Mouse (Mus musculus) large intestine, adult 2 months (tissue): Measurements from ENCODE around the gene Srp9. TPM values are rescaled to one million over a fixed set of nuclear protein-coding genes. Genes with fewer than 3 reads are reported as not detected.

Experiments
- DNase-seq: peaks from one replicate; pipeline ENCODE4 v3.0.0-alpha.2; 2012; ENCODE audit warnings: low read depth, low spot score
- WGBS: fragments of 180-500 bp; shearing (Covaris S2); methylation state at CpG from one replicate; pipeline ENCODE4 v1.1.7; 2018; 5-methylcytosine and 5-hydroxymethylcytosine counted together
- polyA plus RNA-seq: library from polyadenylated mRNA; depleted of rRNA; stranded (reverse); fragments of >200 nt; gene quantifications from 2 replicates; pipeline ENCODE4 v1.2.3, GENCODE M21; 2012; rRNA removed

The Srp9 gene
- 36.9 and 38.0 TPM in 2 replicates for polyA plus RNA-seq

DNA sequence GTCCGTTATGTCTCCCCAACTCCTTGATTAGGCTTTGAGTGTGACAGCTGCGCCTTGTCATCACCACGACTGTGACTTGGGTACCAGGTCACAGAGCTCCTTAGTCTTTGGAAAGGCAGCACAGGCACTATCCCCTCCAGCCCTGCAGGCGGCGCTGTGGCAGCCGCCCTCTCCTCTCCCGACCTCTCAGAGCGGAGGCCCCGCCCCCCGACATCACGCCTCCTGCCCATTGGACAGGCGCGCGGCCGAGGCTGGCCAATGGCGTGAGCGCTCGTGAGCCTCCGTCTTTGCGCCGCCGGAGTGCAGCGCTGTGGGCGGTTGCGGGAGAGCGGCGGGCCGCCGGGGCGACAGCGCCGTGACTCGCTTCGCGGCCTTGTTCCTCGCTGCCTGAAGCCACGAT is at the start of gene Srp9:
Gene Srp9 (plus strand): TSS at position 232 of the 400 bp plus-strand sequence.
- WGBS = under 1% methylated on average over 37 of the region's 37 CpGs
- peak; percentile 83 for DNase-seq

DNA sequence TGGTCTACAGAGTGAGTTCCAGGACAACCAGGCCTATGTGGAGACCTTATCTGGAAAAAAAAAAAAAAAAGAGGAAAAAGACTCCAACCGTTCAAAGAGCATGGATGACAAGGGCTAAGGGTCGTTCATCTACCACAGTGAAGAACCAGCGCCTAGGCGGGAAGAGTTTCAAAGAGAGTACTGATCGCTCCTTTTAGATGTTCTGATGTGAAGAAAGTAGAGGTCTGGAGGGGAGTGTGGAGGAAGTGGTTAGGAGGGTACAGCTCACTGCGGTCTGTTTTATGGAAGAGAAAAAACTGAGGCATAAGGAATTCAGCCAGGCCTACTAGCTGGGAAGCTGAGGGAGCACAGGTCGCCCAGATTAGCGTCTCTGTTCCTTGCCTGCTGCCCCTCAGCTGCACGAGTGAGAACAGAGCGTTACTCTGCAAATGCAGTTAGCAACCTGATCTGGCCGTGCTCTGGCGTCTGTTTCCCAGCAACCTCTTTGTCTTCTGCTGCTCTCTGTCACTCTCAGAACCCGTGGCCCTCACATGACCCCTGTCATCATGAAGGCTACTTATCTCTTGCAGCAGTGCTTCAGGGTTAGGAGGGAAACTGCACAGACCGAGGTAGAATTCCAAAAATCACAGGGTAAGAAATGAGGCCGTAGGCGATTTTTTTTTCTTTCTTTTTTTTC is 42.7 kb upstream of the Srp9 start:
- WGBS = 55% methylated on average over 16 of the region's 16 CpGs
- no peak for DNase-seq

DNA sequence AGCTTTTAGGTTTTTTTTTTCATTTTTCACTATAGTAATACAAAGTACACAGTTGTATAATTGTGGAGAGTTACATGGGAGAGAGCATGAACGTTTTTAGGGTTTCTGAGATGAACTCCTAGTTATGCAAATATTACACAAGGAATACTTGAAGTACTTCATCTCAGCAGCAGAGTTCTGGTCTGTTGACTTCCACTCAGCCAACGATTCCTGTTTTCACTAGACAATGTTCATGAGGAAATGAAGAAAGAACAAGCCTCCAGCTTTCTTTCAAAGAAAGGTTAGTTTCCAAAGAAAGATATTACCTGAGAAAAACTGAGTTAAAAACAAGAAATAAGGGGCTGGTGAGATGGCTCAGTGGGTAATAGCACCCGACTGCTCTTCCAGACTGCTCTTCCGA is 41.1 kb upstream of the Srp9 start:
- WGBS = 66% methylated on average over 4 of the region's 4 CpGs
- DNase-seq = no peak

DNA sequence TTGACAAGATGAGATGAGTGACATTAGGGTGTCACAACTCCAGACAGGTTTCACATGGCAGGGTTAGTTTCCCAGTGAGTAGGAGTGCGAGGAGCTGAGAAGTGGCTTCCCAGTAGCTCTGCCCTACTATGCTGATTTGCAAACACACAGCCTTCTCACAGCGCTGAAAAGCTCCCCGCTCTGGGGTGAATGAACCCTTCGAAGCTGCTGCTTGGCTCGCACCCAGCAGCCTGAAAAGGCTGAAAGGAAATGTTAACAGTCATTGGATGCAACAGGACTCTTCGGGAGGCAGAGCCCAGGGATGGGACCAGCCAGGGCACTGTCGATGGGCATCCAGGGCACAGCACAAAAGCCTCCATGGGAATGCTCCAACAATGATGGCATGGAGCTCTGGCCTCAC is 37.8 kb upstream of the Srp9 start:
- WGBS = 70% methylated on average over 7 of the region's 7 CpGs
- DNase-seq = no peak

DNA sequence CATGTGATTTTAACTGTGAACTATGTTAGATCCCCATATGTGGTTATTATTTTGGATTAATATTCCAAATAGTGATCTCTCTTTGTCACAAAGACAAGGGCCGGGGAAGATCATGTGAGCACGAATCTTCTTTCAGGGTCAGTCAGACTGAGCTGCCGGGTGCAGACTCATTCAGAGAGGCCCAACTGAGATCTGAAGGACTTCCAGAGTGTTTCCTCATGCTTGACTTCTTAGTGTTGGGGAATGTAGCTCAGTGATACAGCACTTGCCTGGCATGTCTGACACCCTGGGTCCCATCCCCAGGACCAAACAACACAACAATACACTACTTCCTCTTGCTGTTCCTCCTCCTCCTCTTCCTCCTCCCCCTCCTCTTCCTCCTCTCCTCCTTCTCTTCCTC is 37.2 kb upstream of the Srp9 start:
- WGBS = 91% methylated on average over 3 of the region's 3 CpGs
- no peak for DNase-seq

DNA sequence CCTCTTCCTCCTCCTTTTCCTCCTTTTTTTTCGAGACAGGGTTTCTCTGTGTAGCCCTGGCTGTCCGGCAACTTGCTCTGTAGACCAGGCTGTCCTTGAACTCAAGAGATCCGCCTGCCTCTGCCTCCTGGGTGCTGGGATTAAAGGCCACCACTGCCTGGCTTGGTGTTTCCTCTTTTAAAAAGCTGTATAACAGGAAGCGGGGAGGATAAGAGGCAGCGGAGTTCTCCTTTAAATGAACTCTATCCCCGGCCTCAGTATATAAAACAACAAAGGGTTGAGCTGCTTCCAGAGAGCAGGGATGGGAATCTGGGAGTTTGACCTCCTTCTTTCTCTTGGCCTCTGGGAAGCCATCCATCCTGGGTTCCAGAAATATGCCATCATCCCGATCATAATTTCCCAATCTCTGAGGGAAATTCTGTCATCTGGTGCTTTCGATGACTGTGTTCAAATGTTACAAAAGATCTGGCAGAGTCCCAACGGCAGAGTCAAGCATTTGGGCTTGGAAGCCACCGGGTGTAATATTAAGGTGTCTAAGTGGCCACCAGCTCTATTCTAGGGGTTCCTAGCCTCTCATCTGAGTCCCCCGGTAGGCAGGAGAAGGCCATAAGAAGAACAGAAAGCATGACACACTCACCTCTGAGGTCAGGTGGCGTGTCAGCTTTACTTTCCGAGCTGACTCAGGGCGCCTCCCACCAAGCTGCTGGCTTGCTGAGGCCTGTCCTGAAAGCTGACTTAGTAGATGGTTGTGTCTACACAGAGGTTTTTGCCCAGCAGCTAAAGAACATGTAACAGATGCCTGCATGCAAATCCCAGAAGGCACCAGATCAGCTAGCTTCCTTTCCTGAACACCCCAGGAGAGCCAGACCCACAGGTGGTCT is 36.5 kb upstream of the Srp9 start:
- DNase-seq = no peak
- WGBS = 82% methylated on average over 14 of the region's 14 CpGs

DNA sequence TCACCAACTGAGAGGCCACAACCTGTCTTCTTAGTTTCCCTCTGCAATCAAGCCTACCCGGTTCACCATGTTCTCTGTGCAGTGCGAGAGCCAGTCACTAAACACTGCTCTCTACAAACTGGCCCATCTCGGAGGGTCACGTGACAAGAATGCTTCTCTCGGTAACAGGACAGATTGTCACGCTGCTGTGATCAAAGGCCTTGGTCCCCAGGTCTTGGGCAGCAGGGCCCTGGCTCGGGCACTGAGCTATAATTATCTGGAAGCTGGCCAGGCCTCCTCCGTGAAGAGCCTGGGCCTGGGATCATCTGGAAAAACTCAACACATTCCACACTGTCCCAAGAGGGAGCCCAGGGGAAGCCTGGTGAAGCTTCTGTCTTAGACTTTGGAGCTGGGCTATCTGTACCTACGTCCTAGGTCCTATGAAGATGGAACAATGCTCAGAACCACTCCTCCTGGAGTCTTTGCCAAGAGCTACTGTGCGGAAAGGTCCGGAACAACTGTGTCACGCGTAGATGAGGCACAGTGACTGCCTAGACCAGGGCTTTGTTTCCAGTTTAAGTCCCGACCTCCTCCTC is 35.6 kb upstream of the Srp9 start:
- 36% methylated on average over 14 of the region's 14 CpGs for WGBS

DNA sequence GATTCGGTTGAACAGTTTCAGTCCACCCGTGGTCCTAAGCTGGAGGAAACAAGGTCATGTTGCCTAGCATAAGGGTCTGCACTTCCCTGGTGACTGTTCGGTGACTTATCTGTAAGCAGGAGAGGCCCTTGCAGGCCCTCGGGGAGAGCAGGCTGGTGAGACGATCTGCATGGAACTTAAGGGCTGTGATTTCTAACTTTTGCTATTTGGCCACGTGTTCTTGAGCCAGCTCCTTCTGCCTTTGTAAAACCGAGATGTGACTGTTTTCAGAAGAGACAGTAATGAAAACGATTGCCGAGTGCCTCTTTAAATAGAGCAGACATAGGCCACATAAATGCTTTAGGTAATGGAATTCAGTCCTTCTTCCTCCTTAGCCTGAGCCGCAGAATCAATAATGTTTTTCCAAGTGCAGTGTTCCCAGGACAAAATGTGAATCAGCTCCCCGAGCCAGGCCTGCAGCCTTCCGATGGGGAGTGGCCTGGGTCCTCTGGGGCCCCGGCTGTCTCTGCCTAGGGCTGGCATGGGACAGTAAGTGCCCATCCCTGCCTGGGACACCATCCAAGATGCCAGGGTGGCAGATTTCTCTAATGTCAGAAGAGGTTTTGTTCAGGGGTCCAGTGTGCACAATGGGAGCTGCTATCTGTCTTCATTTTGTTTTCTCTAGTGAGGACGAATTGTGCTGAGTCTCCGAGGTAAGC is 34.8 kb upstream of the Srp9 start:
- WGBS = 36% methylated on average over 15 of the region's 15 CpGs
- DNase-seq = no peak

More for the DNA sequence above, 35.6 kb upstream of the Srp9 start:
- no peak for DNase-seq

DNA sequence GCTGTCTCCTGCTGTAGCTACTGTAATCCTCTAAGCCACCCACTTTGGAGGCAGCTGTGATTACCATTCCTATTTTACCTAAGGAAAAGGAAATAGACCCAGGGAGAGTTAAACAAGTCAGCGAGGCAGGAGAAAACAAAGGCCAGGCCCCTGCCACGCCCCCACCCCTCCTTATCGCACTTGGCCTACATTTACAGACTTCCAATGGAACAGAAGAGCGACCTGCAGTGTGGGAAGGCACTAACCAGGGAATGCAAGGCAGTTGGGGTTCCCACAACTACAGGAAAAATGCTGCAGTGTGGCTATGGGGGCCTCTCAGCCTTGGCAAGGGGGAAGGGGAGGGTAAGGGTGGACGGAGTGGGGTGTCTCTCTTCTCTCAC is 34.2 kb upstream of the Srp9 start:
- DNase-seq = no peak
- 30% methylated on average over 5 of the region's 5 CpGs for WGBS

DNA sequence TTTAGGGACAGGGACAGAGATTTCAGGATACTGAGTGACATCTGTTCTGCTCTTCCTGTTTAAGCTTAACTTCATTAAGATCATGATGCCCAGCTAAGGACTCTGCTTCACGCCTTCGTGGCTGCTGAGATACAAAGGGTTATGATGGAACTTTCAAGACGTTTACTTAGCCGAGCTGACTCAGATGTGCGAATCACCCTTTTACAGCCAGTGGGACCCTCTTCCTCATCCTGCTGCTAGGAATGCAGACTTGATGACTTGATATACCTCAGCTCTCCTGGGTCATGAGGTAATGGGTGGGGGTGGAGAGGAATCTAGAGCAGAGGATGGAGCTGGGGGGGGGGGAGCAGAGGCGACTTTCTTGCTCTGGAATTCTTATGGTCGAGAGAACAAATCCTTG is 33.3 kb upstream of the Srp9 start:
- no peak for DNase-seq
- 32% methylated on average over 7 of the region's 7 CpGs for WGBS

DNA sequence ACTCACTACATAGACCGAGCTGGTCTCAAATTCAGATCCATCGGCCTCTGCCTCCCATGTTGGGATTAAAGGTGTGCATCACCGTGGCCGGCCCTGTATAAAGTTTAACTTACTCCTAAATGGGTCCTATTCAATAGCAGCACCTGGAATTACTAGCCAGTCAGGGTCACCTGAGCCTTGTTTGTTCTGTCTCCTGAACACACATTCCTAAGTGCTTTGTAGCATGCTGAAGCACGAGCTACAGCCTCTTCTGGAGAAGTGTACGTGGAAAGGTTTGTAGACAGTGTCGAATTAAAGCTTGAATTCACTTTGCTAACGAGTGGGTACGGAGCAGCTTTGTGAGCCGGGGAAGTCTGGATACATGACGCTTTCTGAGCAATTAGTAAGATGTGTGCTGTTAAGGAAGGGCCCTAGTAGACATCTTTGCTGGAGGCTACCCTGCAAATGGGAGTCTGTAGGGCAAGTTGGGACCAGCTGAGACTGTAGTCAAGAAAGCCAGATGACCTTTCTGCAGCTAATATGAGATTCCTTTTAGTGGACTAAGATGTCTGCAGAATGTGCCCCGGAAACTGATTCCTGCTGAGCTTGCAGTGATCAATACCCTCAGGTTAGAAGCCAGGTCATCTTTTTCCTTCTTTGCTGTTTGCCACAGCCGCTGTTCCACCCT is 32.7 kb upstream of the Srp9 start:
- 37% methylated on average over 13 of the region's 13 CpGs for WGBS
- no peak for DNase-seq

DNA sequence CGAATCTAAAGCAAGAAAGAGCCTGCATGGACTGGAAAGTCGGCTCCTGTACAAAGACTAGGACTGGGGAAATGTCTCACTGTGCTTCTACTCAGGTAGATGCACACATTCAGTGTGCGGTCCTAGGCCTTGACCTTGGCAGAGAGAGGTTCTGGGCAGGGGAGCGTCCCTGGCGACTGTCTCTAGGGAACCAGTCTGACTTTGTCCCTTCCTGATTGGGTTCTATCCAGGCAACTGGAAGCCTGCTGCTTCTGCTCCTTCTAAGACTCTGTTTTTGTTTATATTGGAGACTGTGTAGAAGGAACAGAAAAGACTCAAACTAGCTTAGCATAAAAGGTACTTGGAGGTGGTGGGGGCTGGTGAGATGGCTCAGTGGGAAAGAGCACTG is 32.1 kb upstream of the Srp9 start:
- WGBS = 34% methylated on average over 5 of the region's 5 CpGs
- DNase-seq = no peak

DNA sequence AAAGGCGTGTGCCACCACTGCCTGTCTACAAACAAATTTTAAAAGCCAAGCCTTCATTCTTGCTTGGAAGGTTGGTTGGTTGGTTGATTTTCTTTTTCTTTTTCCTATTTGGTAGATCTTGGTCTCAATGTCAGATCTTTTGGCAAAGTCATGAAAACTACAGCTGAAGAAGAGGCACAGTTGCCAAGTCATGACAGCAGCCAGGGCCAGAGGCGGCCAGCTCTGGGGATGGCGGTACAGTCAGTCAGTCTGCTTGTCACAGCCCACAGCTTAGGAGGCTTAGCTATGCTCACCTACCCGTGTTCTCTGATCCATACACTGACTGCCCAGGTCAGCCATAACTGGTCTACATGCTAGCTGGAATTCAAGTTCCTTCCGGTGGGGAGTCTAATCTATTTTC is 31.1 kb upstream of the Srp9 start:
- no peak for DNase-seq
- WGBS = 92% methylated on average over 5 of the region's 5 CpGs

DNA sequence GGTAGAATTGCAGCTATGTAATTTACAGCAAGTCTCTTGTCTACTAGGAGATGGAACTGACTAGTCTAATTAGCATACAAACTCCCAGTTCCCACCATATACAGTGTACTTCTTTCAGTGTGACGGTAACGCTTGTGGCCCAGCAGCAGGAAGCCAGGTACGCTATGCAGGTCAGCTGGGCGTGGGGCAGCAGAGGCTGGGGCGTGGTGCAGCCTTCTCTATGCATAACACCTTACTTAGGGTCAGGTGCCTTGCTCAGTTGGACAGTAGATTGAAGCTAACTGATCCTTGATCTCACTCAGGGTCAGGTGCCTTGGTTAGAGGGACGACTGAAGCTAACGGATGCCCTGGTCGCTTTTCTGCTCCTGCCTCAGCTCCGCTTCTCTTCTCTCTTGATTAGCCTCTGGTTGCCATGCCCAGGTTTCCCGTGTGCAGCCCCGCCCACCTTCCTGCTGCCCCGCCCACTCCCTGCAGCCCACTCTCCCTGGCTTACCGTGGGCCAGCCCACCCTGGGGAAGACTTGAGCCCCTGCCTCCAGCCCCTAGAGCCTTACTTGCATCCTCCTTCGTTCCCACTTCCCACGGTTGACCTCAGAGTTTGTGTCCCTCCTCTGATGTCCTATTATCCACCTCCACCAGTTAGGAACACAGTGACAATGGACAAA is 29.9 kb upstream of the Srp9 start:
- 39% methylated on average over 15 of the region's 15 CpGs for WGBS
- DNase-seq = no peak

DNA sequence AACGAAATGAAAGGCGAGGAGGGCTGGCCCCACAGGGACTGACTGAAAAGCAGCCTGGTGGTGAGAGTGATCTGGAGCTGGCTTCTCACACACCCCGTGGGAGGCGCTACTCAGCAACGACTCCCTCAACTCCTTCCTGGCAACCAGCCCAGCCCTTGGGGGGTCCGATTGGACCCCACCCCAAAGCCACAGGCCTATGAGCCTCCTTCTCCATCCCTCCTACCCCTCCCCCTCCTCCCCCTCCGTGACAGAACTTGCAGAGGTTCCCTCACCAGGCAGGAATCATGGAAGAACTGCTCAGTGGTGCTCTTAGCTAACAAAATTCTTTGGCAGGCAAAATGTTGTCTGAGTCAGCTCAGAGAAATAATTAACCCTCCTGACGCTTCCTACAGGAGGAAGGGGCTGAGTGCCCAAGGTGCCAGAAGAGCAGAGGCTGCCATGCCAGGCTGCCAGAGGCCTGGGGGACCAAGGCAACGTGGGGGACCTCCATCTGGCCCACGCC is 29.2 kb upstream of the Srp9 start:
- DNase-seq = no peak
- 34% methylated on average over 10 of the region's 10 CpGs for WGBS

DNA sequence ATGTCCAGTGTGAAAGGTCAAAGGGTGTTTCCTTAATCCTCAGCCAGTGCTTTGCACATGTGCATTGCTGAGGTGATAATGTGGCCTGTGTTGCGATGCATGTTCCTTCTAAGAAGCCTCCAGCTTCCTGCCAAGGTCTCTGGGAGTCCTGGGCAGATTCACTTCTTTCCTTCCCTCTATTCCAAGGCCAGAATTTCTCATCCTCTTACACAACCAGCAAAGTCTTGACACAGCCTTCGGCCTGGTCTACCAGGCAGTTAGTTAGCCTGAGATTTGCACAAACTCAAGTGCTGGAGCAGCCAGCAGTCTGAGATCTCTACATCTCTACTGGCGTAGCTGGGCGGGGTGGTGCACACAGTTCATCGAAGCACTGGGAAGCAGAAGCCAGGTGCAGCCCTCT is 27.8 kb upstream of the Srp9 start:
- 57% methylated on average over 5 of the region's 5 CpGs for WGBS
- DNase-seq = no peak

DNA sequence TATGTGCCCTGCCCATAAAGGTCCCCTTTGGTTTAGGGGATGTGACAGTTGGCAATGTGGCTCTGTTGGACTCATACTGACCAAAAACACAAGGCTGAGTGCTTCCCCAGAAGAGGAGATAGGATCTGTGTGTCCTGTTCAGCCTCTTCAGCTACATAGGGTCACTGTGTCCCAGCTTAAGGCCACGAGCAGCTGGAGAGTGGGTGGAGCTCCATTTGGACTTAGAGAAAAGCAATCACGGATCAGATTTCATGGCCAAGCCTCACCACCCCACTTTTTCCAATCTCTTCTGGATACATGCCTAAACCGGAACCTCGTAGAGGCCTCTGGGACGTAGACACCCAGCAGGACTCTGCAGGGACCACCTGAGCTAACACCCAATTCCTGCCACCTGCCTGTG is 25.5 kb upstream of the Srp9 start:
- 46% methylated on average over 5 of the region's 5 CpGs for WGBS
- no peak for DNase-seq

DNA sequence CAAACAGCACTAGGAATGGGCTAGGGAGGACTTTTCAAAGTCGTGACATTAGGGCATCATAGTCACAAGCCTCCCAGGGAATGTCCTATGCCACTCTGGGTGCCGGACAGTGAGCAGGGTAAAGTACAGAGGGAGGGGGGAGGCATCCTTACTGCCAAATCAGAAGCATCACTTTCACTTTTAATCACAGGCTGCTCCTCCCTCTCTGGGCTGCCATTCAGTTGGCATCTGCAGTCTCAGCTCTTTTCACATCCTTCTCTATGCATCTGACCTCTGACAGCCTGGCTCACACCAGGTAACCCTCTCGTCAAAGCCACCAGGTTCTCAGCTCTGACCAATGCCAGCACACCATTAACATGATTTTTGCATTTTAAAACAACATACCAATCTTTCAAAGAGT is 24.1 kb upstream of the Srp9 start:
- WGBS = 58% methylated on average over 3 of the region's 3 CpGs
- no peak for DNase-seq

DNA sequence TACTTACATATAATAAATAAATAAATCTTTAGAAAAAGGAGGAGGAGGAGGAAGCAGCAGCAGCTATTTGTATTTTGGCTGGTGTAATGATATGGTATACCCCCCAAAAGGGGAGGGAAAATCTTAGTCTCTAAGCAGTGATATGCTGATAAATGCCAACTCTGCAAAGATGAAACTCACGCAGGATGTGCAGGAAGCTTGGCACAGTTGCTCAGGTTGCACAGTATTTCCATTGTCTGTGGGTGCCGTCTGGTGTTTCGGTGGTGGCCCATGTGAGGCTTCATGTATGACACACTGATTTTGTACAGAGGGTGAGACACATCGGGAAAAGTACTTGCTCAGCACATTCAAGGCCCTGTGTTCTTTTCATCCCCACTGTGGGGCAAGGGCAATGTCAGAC is 23.1 kb upstream of the Srp9 start:
- DNase-seq = no peak
- 67% methylated on average over 4 of the region's 4 CpGs for WGBS
